Mouse (Mus musculus) T-helper 17 cell (primary cell): ENCODE measurements around the gene Abhd14a.

Experiments used
- in situ Hi-C, 2 experiments: fragments of 300-600 bp; cut with MboI, MseI; formaldehyde crosslinking; loops; 1 replicate in 1 of 2; 2 replicates in 1 of 2; pipeline ENCODE4 v1.15.1; 2025; ENCODE audit warnings: high pct_unique_total_duplicates in 2 of 2

The Abhd14a gene

DNA sequence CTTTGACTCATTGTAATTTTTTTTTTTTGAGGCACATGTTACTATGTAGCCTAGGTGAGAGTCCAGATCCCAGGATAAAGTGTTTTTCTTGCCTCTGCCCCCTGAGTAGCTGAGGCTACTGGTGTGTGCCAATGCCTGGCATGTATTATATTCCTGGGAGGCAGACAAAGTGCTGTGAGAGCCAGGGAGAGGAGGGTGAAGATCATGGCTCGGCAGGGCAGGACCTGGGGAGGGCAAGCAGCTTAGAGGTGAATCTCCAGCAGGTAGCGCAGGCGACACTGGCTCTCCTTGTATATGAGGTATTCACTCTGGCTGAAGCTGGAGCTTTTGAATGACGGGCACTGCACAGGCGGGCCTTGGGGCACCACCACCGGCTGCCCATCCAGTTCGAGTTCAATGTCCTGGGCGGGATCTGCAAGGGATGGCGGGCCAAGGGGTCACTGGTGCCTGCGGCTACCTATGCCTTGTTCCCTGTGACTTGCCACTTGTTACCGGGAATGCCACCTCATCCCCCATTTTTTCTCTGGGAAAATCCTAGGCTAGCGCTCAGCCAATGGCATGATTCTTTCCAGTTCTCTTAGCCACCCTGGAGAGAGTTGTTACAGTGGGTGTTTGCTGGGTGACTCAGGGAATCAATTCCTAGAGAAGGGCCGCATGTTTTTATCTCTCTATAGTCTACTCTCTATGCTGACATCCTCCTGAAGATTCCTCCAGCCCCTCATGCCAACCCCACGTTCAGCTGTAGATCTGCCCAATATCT lies 23.7 kb upstream of the Abhd14a start:
- in situ Hi-C loops, result loop anchor here in 1 of 2 experiments (5.0 to 10.0 kb wide), 2 partner anchors 34 to 1504 kb away; partner anchors contain the start of genes Acy1 and Uba7

DNA sequence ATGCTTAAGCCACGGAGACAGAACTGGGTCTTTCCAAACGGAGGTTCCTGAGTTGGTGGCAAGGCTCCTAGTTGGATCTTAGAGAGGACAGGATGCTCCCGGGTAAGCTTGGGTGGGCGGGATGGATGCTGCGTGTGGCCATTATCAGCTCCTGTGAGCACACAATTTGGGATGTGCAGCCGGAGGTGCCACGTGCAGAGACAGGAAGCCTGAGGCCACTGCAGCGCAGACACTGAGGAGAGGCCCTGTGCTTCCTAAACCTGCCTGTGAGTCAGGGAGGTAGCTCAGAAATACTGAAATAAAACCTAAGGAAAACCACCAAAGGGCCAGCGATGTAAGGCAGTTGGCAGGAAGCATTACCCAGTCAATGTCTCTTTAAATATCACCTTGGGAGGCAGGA lies 22.3 kb upstream of the Abhd14a start:
- in situ Hi-C loops, result loop anchor here in 1 of 2 experiments (5.0 to 10.0 kb wide), 2 partner anchors 32 to 1505 kb away; partner anchors contain the start of genes Acy1 and Uba7

DNA sequence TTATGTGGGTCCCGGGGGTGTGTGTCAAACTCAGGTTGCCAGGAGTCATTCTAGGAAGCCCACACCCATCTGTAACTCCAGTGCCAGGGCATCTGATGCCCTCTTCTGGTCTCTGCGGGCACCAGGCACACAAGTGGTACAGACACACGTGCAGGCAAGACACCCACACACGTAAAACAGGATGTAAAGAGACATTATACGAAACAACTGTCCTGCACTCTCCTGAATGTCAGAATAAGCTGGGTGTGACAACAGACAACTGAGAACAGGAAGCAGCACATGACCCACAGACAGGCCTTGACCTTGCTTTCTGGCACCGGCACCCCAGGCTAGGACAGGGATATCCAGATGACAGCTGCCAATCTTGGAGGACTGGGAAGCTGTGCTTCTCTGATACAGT lies 21.8 kb upstream of the Abhd14a start:
- in situ Hi-C loops, result no loop called here

DNA sequence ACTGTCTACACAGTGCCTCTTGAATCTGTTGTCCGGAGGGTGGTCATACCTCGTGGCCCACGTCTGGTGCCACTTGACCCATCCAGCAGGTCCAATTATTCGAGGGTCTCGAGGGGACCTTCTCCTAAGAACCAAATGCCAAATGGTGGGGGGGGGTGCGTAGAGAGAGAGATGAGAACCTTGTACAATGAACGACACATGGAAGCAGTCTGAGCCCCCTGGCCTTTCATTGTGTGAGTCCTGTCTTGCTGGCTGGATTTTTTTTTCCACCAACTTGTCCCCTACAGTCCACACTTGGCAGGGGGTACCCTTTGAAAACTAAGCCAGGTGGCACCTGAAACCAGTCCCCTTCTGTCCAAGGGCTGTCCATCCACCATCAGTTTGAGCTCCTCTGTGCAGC lies 20.3 kb upstream of the Abhd14a start:
- in situ Hi-C loops, result no loop called here

DNA sequence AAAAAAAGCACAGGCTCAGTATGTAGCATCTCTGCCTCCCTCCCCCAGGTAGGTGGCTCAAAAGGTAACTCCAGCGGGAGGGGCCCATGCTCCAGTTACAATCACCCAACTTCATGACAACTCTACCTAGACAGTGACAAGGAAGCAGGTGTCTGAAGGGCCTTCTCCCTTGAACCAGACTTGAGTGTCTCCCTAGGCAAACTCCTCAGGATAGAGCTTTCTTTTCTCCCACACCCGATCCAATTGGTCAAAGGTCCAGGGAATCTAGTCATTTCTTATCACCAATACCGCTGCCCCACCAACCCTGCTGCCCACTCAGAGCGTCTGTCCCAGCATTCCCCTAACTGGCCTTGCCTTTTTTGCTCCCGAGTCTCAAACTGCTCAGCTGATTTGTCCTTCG lies 19.2 kb upstream of the Abhd14a start:
- in situ Hi-C loops, result no loop called here

DNA sequence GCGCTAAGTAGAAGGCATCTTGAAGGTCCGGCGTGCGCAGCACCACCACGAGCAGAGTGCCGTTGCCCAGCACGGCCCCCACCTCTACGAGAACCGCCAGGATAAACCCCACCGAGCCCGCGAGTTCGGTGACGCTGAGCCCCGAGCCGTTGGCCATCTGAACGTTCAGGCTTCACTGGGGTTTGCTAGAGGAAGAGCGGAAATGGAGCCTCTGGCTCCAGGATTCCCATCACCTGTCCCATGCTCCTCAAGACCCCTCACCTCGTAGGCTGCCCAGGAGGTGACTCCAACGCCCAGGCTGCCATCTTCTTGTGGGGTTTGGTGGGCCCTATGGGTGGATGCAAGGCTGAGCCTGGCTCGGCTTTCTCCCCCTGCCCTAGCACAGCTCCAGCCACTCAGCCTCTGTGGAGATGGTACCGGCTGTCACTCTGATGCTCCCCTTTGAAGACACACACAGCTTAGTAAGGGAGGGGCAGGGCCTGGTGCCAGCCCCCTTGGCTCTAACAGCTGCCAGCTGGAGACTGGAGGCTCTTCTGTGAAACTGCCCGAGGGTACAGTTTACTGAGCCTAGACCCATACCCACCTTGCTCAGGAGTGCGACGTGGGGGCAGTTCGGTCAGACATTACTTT lies 18.2 kb upstream of the Abhd14a start, which contains the start of gene Gpr62:
Gene Gpr62, minus strand, starts transcription at position 368 of the 630 bp plus-strand sequence.
- in situ Hi-C loops, result no loop called here

DNA sequence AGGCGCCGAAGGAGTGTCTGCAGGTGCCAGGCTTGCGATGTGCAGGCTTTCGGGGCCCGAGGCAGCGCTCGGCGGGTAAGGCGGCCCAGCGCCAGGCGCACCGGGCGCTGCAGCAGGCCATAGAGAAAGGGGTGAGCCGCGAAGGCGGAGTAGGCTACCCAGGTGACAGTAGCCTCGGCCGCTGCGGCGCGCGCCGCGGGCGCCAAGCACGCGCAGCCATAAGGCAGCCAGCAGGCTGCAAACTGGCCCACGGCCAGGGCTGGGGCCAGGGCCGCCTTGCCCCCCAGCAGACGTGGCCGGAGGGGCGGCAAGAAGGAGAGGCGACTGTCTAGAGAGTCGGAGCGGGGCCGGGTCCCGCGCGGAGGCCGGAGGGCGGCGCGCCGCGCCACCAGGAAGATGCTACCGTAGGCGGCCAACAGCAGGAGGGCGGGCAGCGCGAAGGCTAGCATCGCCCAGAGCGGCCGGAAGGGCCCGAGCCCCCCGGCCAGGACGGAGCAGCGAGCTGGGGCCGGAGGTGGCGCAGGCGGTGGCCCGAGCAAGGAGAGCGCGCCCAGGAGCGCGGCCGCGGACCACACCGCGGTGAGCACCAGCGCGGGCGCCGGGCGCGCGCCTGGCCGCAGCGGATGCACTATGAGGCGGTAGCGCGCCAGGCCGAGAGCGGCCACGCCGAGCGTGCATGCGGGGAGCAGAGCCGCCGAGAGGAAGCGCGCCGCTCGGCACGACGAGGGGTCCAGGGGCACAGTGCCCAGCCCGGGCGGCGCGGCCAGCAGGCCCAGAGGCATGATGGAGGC lies 17.5 kb upstream of the Abhd14a start:
- in situ Hi-C loops, result no loop called here

DNA sequence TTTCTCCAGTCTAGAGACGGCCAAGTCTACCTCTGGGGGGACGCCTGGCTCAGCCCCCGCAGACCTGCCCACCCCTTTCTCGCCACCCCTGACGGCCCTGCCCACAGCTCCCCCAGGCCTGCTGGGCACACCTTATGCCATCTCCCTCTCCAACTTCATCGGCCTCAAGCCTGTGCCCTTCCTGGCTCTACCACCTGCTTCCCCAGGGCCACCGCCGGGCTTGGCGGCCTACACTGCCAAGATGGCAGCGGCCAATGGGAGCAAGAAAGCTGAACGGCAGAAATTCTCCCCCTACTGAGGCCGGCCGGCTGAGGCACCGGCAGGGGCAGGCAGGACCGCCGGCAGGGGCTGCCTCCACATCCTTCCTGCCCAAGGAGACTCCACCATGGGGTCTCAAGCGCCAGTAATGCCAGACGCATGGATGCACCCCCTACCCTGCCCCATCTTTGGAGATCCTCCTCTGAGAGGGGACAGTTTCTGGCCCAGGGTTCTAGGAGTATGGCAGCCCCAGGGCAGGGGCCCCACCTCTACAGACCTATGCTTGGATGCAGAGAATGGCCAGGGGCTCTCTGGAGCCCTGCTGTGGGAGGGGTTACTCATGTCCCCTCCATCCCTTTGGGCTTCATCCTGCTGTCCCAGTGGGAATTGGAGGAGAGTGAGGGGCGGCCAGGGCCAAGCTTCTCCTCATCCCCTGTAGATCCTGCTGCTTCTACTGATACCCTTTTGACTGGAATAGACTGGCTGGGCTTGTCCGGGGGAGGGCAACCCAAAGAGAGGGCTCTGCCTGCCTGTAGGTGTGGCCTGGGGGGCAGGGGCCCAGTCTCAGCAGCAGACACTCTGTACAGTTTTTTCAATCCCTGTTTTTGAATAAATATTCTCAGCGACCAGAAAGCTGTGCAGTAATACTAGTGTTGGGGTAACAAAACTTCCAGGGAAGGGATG lies 15.9 kb upstream of the Abhd14a start:
- in situ Hi-C loops, result no loop called here

DNA sequence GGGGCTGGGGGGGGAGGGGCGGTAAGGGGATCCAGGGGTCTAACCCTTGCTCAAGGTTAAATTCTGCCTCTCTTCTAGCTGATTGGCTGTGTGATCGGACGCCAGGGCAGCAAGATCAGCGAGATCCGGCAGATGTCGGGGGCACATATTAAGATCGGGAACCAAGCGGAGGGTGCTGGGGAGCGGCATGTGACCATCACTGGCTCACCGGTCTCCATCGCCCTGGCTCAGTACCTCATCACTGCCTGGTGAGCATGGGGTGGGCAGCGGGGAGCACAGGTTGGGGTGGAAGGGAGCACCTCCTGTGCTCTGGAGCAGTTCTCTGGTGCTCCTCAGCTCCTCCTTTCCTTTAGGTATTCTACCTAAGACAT lies 14.9 kb upstream of the Abhd14a start:
- in situ Hi-C loops, result no loop called here

DNA sequence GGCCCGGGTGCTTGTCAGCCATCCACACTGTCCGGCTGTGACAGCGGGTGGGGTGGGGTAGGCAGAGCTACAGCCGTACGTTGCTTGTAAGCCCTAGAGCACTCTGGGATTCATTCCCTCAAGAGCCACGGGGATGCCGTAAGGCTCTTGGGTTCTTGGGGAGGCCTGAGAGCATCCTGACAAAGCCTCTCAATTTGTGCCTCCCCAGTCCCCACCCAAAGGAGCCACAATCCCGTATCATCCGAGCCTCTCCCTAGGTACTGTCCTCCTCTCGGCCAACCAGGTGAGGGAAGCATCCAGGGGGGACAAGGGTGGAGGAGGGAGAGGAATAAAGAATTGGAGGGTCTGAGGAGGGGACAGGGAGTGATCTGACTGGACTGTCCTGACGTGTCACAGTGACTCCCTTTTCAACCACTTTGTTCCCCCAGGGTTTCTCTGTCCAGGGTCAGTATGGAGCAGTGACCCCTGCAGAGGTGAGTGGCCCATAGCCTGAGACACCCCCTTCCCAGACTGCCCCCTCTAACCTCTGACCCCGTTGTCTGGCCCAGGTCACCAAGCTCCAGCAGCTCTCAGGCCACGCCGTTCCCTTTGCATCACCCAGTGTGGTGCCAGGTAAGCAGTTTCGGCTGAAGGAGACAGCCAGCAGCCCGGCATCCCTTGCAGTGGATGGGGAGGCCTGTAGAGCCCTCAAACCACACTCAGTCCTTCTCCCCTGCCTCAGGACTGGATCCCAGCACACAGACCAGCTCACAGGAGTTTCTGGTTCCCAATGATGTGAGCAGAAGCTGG lies 14.4 kb upstream of the Abhd14a start:
- in situ Hi-C loops, result no loop called here

DNA sequence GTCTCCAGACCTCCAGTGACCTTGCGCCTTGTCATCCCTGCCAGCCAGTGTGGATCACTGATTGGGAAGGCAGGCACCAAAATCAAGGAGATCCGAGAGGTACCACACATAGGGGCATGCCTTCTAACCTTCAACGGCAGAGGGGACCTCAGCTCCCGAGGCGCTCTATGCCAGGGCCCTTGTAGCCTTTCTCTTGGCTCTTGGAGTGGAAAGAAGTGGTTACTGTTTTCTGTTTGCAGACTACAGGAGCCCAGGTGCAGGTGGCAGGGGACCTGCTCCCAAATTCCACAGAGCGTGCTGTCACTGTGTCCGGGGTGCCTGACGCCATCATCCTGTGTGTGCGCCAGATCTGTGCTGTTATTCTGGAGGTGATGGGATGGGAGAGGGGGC lies 13.5 kb upstream of the Abhd14a start:
- in situ Hi-C loops, result no loop called here

DNA sequence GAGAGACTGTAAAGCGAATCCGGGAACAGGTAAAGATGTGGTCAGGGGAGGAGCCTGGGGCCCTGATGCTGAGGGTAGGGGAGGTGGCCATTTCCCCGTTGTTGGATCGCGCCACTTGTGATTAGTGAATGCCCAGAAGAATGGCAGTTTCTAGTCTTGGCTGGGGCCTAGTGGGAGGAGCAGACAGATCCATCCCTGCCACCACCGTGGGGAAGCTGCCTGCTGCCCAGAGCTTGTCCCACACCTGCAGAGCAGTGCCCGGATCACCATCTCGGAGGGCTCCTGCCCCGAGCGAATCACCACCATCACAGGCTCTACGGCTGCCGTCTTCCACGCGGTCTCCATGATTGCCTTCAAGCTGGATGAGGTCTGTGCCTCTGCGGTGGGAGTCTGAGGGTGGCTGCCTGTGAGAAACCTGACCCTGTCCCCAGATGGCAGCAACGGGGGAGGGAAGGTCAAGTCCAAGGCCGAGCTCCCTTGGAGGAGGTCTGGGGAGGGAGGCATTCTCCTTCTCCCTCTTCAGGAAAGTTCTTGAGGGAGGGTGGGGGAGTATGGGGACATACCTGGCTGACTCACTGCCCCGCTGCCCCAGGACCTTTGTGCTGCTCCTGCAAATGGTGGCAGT lies 13.0 kb upstream of the Abhd14a start:
- in situ Hi-C loops, result no loop called here

DNA sequence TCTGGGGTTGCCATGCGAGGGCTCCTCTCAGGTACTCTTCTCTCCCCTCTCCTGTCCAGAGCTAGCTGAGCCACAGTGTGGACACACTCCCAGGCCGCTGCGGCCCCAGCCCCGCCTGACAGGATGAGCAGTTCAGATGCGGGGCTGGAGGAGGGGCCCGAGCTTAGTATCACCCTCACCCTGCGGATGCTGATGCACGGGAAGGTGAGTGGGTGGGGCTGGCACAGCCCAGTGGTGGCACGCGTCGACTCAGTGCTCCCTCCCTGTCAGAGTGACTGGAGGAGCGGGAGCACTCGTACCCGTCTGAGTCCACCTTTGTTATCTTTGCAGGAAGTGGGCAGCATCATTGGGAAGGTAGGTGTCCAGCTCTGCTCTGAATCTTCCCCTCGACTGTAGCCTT lies 12.5 kb upstream of the Abhd14a start:
- in situ Hi-C loops, result loop anchor here in 1 of 2 experiments (10.0 kb wide), 1 partner anchor 1095 kb away; the partner anchor contains the start of gene Rassf1

DNA sequence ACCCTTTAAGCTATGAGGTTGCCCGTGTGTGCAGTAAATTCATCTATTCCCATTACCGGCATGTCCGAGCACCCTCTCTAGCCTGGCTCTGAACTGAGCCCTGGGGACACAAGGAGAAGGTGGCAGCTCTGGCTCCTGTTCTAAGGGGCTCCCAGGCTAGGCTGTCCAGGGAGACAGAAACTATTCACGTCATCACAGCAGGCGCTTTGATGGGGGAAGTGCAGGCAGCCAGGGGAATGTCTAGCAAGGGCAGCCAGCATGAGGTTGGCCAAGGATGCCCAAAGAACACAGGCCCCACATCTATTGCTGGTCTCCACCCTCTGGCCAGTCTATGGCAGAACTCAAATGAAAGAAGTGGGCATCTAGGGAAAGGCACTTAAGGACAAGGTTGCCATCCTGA lies 10.4 kb upstream of the Abhd14a start:
- in situ Hi-C loops, result loop anchor here in 1 of 2 experiments (10.0 kb wide), 1 partner anchor 1097 kb away; the partner anchor contains the start of gene Rassf1

DNA sequence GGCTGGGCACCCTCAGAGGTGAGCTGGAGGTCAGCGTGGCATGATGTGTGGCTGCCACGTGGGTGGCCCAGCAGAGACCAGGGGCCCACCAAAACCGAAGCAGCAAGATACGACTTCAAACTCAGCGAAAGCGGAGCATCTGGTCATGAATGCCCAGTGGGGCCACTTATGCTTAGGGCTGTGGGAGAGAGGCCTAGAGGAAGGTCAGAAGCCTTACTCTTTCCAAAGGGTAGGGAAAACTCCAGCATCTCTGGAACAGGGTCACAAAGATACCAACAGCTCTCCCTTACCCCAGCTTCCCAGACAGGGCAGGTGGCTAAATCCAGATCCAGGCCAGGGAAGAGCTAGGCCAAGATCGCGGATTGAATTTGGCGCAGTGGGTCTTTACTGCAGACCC lies 9.7 kb upstream of the Abhd14a start:
- in situ Hi-C loops, result loop anchor here in 1 of 2 experiments (10.0 kb wide), 1 partner anchor 1098 kb away; the partner anchor contains the start of gene Rassf1

DNA sequence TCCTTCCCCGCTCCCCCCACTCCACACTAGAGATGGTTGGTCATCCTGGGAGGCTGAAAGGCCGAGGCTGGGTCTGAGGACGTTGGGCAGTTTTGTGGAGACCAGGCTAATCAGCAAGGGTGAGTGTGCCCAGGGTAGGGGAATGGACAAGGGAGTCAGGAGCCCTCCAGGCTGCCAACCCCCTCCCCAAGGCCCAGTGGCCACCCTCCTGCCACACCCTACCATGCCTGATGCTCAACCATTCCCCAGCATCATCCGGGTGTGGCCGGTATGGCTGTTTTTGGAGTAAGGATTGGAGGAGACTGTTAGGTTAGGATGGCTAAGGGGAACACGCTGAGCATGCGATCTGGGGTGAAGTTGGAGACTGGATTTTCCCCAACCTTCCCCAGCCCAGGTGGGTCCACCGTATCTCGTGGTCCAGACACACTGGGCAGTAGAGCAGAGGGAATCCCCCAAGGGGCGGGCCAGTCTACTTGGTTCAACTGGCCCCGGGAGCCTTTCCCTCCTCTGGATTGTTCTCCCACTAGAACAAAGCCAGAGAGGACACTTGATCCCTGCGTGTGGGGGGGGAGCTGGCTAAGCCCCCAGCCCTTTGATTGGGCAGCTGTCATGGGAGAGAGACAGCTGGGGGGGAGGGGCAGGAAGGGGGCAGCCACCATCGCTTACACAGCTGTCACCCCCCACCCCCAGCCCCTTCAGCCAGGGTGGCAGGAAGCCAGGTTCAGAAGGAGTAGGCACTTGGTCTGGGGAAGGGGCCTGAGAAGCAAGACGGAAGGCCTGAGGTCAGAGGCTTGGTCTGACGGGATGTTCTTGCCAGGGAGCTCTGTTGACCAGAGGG lies 9.1 kb upstream of the Abhd14a start:
- in situ Hi-C loops, result loop anchor here in 1 of 2 experiments (10.0 kb wide), 1 partner anchor 1098 kb away; the partner anchor contains the start of gene Rassf1

DNA sequence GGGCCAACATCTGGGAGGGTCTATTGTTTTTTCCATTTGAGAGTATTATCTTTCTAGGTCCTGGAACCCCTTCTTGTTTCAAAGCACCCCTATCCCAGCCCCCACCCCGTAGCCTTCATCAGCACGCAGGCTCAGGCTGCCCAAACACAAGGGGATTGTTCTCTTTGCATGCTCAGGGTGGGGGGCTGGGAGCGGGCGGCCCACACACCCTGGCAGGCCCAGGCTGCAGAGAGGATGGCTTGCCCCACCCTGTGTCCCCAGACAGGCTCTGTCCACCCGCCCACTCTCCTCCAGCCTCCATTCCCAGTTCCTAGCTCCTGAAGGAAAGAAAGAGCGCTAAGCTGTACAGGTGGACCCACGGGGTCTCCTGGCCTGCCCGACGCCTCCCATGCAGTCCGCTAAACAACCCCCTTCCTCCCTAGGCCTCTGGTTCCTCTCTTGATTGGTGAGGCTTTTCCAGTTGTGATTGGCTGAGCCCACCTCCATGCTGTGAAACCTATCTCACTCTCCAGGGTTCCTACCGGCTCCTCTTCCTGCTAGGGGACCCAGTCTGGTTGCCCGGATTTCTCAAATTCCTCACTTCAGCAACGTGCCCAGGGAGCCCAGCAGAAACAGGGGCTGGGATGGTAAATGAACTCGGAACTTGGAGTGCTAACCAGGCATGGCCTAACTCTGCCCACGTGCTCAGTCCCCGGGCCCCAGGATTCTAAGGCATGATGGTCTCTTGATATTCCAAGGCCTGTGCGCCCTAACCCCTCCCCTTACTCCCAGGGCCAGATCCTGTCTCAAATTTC lies 7.6 kb upstream of the Abhd14a start:
- in situ Hi-C loops, result loop anchor here in 1 of 2 experiments (10.0 kb wide), 1 partner anchor 1100 kb away; the partner anchor contains the start of gene Rassf1
